Mouse (Mus musculus) ovary, postnatal 14 days (tissue): ENCODE data around the gene Ltbp1.

ENCODE experiments used
- DNase-seq: peaks from one replicate; pipeline ENCODE4 v3.0.0; 2022; ENCODE audit warnings: low spot score

Gene Ltbp1

GRCm38 (mm10) chr17:75179001-75179400 lies 173.6 kb downstream of the Ltbp1 start:
- no peak for DNase-seq

GRCm38 (mm10) chr17:75180301-75180700 lies 174.9 kb downstream of the Ltbp1 start:
- DNase-seq = no peak

- DNase-seq = no peak
Observed at GRCm38 (mm10) chr17:75180956-75181588, 175.7 kb downstream of the Ltbp1 start.

- DNase-seq = no peak
Observed at GRCm38 (mm10) chr17:75182319-75183001, 177.1 kb downstream of the Ltbp1 start.

GRCm38 (mm10) chr17:75186732-75187509 lies 181.6 kb downstream of the Ltbp1 start:
- no peak for DNase-seq

GRCm38 (mm10) chr17:75196952-75197351 lies 191.6 kb downstream of the Ltbp1 start:
- DNase-seq = no peak

- DNase-seq = no peak
Observed at GRCm38 (mm10) chr17:75198767-75199166, 193.4 kb downstream of the Ltbp1 start.

GRCm38 (mm10) chr17:75199694-75200093 lies 194.3 kb downstream of the Ltbp1 start:
- no peak for DNase-seq

GRCm38 (mm10) chr17:75202314-75202713 lies 196.9 kb downstream of the Ltbp1 start:
- DNase-seq = no peak

- no peak for DNase-seq
Observed at GRCm38 (mm10) chr17:75204065-75204464, 198.7 kb downstream of the Ltbp1 start.

GRCm38 (mm10) chr17:75206281-75206680 lies 200.9 kb downstream of the Ltbp1 start:
- no peak for DNase-seq

GRCm38 (mm10) chr17:75208164-75208698 lies 202.9 kb downstream of the Ltbp1 start:
- no peak for DNase-seq

- no peak for DNase-seq
Observed at GRCm38 (mm10) chr17:75210526-75210925, 205.2 kb downstream of the Ltbp1 start.

- no peak for DNase-seq
Observed at GRCm38 (mm10) chr17:75216362-75216761, 211.0 kb downstream of the Ltbp1 start.

GRCm38 (mm10) chr17:75218700-75219099 lies 213.3 kb downstream of the Ltbp1 start:
- DNase-seq = no peak

- DNase-seq = no peak
Observed at GRCm38 (mm10) chr17:75228321-75228720, 223.0 kb downstream of the Ltbp1 start.

GRCm38 (mm10) chr17:75233206-75233605 lies 227.8 kb downstream of the Ltbp1 start:
- no peak for DNase-seq

GRCm38 (mm10) chr17:75233923-75234322 lies 228.6 kb downstream of the Ltbp1 start:
- DNase-seq = no peak

- DNase-seq = no peak
Observed at GRCm38 (mm10) chr17:75235781-75236180, 230.4 kb downstream of the Ltbp1 start.

- DNase-seq = no peak
Observed at GRCm38 (mm10) chr17:75236543-75236942, 231.2 kb downstream of the Ltbp1 start.

- DNase-seq = no peak
Observed at GRCm38 (mm10) chr17:75237456-75237855, 232.1 kb downstream of the Ltbp1 start.

- DNase-seq = no peak
Observed at GRCm38 (mm10) chr17:75238655-75239054, 233.3 kb downstream of the Ltbp1 start.

- DNase-seq = no peak
Observed at GRCm38 (mm10) chr17:75239545-75239944, 234.2 kb downstream of the Ltbp1 start.
